Mouse (Mus musculus) spleen, postnatal 14 days (tissue): ENCODE measurements around the gene Ccdc120.

ENCODE experiments used
- DNase-seq, 2 experiments: peaks; one replicate each; pipeline ENCODE4 v3.0.0; 2021 to 2022; ENCODE audit warnings: low spot score in 2 of 2

Gene Ccdc120

DNA sequence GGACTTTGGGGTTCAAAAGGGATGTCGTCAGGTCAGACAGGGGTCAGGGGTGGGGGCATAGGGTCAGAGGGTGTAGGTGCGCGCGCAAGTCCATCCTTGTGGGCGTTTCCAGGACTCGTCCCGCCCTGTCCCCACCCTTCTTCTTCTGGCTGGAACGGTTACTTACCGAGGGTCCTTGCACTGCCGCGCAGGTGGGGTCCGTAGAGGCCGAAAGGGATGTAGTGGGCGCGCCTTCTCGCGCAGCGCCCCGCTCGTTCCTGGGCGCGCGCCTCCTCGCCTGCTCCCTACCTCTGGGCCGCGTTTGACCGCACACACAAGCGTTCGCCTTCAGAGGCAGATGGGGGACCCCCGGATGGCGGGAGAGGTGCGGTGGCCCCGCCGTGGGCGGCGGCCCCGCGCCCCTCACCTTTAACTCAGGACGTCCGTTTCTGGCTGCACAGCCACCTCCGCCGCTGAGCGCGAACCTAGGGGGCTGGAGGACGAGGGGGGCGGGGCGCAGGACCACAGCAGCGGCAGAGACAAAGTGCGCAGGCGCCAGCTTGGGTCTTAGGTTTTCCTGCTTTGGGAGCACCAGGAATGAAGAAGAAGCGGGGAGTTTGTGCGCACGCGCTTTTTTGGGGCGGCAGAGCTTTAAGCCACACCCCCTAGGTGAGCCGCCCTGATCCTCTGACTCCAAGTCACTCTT is at the start of gene Ccdc120:
Gene Ccdc120, minus strand, starts transcription at position 474 of the 685 bp plus-strand sequence.
- DNase-seq: no peak

DNA sequence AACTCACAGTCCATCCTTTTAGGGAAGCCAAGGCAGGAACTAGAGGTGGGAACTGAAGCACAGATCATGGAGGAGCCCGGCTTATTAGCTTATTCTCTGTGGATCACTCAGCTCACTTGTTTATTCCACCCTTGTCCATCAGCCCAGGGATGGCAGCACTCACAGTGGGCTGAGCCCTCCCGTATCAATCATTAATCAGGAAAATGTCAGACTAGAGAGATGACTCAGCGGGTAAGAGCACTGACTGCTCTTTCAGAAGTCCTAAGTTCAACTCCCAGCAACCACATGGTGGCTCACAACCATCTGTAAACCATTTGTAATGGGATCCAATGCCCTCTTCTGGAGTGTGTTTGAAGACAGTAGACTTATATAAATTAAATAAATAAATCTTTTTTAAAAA is 46.6 kb upstream of the Ccdc120 start:
- no peak for DNase-seq

DNA sequence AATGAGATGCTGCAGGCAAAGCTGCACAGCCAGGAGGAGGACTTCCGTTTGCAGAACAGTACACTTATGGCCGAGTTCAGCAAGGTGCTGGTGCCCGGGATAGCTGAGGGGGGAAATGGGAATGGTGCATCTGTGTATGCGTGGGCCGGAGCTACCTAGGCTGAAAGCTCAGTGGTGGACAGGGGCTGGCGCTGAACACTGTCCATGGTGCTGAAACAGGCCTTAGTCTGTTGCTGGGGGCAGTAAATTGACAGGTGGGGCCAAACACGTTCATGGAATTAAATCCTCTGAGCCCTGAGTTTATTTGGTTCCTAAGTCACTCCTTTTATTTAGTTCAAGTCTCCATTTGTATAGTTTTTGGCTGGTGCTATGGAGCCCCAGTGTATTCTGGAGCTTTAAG is 44.3 kb upstream of the Ccdc120 start:
- DNase-seq: no peak

DNA sequence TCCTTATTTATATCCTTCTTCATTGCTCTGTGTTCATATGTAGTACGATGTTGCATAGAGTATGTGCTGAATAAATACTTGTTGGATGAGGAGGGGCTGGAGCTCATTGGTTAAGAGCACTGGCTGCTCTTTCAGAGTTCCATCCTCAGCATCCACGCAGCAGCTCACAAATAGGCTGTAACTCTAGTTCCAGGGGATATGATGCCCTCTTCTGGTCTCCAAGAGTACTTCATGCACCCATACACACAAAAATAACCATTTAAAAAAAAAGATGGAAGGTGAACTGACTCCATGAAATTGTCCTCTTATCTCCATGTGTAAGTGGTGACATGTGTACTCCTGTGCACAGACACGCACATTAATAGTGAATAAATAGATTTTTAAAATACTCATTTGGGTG is 42.7 kb upstream of the Ccdc120 start:
- DNase-seq: no peak

DNA sequence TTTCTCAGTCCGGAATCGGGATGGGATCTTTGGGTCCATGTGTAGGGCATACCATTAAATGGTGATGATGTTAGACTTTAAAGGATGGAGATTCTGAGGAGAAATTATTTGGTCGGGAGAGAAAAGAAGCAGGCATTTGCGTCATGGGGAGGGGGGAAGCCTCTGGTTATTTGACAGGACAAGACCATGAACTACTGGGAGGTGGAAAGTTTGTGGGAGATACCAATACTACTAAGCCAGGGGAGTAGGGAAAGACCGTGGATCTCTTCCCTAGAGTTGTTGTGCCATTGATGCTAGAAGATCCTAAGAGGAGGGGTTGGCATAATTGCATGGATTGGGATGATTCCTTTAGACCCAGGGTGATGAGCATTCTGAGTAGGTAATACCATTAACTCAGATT is 39.6 kb upstream of the Ccdc120 start:
- no peak for DNase-seq

DNA sequence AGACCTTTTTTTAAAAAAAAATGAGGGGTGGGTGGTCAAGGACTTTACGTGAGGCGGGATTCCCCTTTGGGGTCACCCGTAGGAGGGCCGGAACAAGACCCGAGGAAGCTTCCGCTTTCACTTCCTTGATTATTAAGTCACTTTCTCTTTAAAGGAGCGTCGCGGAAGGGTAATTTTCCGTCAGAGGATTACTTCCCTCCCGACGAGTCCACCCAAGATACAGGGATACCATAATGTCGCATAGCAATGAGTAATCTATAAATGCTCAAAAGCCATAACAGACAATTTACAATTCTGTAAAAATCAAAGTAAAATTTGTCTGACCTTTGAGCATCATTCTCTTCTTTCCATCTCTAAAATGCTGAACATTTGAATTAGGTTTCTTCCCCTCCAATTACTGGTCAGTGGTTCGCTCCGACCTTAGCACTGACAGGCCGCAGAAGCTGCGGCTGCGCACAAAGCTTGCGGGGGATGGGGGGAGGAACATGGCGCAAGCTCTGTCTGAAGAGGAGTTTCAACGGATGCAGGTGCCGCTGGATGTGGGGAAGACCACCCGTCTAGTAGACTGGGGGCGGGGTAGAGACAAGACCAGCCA is 38.9 kb upstream of the Ccdc120 start, which contains the start of gene Gripap1:
Gene Gripap1, plus strand, starts transcription at position 224 of the 595 bp plus-strand sequence.
- peak; percentile 55 to 66 for DNase-seq

DNA sequence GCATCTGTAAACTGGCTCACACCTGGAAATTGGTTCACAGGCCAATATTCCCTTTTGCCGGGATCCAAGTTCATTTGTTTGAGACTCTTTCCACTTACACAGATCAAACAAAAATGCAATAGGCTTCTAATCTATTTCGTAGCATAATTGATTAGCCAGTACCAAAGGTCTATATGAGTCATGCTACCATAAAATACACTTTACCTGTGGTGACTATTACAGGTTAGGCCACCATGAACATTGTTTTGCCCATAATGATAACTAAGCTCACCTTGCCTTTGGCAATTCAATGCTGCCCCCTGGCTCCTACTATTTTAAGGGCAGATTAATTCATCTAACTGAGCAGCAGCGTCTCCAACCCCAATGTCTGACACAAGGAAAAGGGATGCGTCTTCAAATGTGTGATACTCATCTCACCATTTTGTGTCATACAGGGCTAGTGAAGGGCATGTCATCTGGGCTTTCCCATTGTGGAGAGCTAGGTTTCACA is 31.9 kb upstream of the Ccdc120 start:
- no peak for DNase-seq

DNA sequence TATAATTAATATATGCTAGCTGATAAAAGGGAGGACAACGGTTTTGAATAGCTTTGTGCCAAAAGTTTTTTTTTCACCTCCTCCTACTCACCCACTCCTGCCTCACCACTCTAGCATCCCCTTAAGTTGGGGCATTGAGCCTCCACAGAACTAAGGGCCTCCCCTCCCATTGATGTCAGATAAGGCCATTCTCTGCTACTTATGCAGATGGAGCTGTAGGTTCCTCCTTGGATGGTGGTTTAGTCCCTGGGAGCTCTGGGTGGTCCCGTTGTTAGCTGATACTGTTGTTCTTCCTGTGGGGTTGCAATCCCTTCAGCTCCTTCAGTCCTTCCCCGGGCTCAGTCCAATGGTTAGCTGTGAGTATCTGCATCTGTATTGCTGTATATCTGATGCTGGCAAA is 28.6 kb upstream of the Ccdc120 start:
- DNase-seq: no peak

DNA sequence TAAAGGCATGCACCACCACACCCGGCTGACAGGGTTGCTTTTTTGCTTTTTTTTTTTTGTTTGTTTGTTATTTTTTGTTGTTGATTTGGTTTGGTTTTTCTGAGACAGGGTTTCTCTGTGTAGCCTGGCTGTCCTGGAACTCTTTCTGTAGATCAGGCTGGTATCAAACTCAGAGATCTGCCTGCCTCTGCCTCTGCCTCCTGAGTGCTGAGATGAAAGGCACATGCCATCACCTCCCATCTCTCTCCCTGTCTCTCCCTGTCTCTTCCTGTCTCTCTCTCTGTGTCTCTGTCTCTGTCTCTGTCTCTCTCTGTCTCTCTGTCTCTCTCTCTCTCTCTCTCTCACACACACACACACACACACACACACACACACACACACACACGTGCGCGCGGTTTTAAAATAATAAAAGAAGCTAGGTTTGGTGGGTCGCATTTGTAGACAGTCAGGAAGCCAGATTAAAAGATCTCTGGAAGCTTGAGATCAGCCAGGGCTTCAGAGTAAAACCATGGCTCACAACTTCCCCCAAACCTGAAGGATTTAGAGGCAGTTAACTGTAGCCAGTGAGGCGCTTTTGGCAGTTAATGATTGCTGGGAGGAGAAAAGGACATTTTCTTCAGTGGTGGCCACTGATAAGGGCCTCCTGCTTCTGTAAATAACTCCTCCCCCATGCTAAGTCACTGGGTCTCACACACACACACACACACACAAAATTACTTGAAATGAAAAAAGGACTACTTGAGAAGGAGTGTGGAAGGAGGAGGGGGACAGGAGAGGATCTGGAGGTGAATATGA is 27.9 kb upstream of the Ccdc120 start:
- DNase-seq: no peak

DNA sequence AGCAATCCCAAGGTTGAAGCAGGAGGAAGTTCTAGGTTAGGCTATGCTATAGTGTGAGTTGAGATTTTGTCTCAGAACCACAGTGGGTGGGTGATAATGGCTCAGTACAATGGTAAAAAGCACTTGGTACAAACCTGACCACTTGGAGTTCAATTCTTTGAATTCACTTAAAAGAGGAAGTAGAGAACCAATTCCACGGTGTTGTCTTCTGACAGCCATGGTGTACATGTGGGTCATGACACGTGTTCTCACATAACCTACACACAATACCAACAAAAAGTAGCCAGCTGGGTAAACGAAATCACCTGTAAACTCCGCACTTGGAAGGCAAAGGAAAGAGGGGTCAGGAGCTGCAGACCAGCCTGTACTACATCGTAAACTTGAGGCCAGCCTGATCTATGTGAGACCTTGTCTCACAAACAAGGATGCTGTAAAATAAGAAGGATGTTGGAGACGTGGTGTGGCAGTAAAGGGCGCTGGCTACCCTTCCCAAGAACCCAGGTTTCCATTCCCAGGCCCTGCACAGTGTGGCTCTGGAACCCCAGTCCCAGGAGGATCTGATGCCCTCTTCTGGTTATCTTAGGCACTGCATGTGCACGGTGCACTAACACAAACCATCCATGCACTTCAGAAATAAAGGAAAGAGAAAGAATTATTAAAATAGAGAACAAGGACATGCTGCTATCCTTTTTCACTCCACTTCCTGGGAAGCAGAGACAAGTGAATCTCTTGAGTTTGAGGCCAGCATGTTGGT is 25.8 kb upstream of the Ccdc120 start:
- peak; percentile 28 to 60 for DNase-seq

DNA sequence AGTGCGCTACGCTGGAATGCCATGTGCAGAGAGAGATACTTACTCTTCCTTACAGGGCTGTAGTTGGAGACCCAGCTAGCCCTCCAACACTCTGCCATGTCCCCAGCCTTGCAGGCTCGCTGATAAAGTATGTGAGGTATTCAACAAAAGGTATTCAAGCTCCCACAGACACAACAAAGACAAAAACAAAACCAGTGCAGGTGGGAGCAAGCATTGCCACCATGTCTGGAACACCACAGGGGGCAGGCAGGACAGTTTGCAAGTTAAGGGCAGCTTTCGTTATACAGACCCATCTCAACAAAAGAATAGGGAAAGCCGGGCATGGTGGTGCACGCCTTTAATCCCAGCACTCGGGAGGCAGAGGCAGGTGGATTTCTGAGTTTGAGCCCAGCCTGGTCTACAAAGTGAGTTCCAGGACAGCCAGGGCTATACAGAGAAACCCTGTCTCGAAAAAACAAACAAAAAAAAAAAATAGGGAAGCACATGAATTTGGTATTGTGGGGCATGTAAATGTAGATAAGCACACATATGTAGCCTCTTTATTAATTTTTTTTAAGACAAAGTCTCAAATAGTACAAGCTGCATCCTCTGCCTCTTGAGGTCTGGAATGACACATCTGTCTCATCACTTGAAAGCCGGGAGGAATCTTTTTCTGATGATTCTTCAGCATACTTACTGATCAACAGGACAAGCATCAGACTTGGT is 24.9 kb upstream of the Ccdc120 start:
- DNase-seq: no peak

DNA sequence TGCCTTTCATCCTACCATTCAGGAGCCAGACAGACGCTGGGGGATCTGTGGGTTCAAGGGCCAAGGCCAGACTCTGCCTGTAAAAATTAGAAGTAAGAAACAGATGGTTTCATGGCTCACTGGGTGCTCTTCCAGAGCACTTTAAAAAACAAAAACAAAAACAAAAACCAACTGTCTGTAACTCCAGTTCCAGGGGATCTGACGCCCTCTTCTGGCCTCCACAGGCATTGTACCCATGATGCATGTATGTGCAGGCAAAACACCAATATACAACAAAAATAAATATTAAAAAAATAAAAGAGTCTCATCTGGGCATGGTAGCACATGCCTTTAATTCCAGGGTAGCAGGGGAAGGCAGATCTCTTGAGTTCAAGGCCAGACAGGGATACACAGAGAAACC is 22.1 kb upstream of the Ccdc120 start:
- DNase-seq: no peak

DNA sequence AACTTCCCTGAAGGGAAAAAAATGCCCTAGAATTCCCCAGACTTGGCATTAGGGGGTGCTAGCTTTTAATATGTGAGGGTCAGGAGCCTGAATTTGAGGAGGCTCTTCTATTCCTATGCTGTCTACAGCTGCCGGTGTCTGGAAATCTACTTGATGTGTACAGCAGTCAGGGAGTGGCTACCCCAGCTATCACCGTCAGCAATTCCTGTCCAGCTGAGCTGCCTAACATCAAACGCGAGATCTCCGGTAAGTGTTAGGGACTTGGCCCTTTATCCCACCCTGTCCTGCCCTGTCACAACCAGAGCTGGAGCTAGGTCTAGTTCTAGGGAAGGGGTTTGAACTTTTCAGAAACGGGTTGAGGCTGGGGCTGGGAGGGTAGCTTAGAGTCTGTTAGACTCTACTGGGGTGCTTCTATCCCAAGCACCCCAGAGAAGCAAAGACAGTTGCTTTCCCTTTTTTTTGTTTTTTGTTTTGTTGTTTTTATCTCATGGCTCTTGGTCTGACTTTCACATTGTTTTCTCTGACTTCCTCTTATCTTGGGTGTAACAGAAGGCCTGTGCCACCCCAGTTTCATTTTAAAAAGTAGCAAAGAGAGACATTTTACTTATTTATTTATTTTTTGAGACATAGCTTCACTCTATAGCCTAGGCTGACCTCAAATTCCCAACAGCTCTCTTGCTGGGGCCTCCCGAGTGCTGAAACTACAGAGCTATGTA is 18.8 kb upstream of the Ccdc120 start:
- no peak for DNase-seq

DNA sequence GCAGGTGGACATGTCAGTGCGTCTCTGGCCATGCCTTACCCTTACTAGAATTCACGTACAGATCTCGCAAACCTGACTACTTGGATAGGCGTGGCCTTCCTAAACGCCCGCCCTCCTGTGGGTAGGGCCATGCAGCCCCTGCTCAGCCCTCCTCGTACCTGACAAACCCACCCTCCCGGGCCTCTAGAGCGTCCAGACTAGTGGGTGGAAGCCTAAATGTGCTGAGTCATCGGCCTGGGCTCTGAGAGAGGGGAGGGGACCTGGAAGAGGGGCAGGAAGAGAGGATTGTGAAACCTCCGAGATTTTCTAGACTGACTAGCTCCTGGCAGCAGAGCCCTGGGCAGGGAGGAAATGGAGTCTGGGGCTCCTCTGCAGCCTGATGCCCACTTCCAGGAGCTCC is 15.1 kb upstream of the Ccdc120 start:
- no peak for DNase-seq

DNA sequence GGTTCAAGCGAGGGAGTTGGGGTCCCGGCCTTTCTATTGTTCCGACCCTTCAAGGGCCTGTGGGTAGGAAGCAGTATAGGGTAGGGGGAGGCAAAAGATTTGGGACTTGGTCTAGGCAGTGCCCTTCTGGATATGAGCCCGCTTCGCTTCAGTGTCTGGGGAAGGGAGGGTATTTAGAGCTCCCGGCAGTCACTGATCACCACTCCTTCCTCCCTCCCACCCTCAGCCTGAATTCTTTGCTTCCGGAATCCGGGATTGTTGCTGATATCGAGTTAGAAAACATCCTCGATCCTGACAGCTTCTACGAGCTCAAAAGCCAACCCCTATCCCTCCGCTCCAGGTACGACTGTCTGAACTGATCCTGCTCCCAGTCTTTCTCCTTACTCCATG is 14.6 kb upstream of the Ccdc120 start:
- no peak for DNase-seq

DNA sequence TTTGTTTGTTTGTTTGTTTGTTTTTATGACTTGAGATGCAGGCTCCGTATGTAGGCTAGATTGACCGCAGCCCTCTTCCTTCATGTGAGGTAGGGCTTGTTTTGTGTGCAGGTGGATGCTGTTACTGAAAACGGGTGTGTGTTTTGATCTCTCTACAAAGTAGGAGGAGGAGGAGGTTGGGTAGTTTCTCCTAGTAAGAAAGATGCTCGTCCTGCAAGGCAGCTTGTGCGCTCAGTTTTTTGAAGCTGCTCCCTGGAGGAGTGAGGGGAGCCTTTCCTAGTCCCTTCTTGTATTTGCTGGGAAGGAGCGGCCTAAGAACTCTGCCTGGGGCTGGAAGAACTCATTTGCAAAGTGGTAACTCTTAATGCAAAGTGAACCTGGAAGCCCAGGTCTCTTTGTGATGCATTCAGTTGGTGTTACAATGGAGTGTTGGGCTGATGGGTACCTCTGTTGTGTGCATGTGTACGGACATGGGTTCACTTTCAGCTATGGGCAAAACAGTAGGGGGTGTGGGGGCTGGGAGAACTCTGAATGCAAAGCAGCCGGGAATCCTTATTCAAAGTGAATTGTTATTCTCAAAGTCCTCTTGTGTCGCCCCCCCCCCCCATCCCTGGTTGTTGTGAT is 14.1 kb upstream of the Ccdc120 start:
- DNase-seq: no peak

DNA sequence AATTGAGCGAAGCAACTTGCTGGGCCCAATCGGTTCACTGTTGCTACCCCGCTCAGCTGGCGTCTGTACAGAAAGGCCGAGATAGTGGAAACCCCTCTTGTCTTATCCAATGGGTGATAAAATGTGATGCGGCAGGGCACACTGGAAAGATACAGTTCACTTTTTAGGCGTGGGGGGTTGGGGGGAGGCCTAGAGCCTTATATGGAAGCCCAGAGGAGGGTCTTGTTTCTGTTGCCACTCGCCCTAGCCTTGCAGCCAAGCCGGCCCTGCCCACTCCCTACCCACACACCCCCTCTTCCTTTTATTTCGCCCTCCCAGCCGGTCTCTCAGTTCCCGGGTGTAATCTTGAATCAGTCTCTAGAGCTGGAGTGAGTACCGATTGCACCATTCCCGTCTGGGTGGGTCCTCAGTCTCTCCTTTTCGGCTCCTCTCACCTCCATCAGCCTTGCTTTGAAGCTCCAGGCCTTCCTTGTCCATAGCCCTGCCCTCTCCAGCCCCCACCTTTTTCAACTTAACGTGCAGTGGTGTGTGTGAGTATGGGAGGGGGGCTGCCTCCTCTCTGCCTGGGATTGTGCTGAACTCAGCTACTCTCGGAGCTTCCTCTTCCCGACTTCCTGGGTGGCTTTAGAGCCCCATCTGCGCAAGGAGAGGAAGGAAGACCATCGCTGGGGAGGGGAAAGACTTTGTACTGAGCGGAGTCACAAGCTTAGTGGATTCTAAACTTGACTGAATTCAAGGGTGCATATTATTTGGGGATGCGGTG is 13.1 kb upstream of the Ccdc120 start:
- DNase-seq: no peak

DNA sequence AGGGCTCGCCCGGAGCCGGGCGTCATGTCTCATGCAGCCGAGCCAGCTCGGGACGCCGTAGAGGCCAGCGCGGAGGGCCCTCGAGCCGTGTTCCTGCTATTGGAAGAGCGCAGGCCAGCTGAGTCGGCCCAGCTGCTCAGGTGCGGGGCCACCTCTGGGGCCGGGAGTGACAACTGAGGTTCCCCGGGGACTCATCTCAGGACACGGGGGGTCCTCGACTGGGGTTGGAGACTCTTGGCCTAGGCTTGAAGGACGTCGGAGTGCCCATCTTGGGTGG is 12.2 kb upstream of the Ccdc120 start:
- no peak for DNase-seq

DNA sequence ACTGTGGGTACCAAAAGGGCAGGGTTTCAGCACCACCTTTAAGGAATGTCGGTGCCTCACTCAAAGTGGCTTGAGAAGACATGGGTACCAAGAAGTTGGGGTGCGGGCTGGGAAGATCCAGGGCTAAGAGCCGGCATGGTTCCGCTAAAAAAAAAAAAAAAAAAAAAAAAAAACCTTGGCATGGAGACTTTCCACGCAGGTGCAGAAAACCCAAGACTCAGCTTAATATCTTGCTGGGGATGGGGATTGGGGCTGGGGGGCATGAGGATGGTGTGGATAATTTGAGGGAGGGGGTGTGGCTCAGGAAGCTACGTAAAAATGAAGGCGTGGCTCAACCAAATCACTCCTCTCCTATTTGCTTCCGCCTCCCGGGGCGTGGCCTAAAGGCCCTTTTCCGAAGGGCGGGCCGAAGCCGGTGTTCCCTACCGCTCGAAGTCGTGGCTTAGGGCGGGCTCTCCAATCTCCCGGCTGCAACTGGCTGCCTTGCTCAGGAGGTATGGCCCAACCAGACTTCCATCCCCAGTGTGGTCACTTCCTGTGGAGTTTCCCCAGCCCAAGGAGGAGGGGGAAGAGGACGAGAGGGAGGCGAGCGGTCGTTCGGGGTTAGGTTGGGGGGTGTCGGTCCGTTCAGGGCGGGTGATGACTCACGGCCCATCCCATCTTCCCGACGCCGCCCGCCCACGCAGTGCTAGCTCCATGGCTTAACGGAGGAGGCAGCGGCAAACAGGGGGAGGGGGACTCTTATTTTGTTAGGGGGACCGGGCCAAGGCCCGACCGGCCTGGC is 11.6 kb upstream of the Ccdc120 start, which contains the start of gene Tfe3:
Gene Tfe3, plus strand, starts transcription at position 424 of the 784 bp plus-strand sequence.
- peak; percentile 68 to 77 for DNase-seq
